Mouse (Mus musculus) embryonic facial prominence, embryonic 11.5 days (tissue): Measurements from ENCODE around the gene Irx5. TPM values are rescaled to one million over a fixed set of nuclear protein-coding genes. Genes with fewer than 3 reads are reported as not detected.
A peak's percentile ranks its signal among the peaks of the same experiment; 100 is the strongest.

Source experiments
- ATAC-seq: fragments of 200-750 bp; cut with Nextera tagmentation; replicated peaks from 2 replicates; pipeline ENCODE4 v1.8.0; 2017; ENCODE audit warnings: low read depth; ENCODE audit not compliant: insufficient number of reproducible peaks, low FRiP score, low TSS enrichment
- DNase-seq: peaks from one replicate; pipeline ENCODE4 v3.0.0-alpha.2; 2015; ENCODE audit warnings: low spot score
- H3K27ac ChIP-seq: fragments of 300-500 bp; sonication (generic); replicated peaks from 2 replicates; pipeline ENCODE4 v1.5.1; 2014; ENCODE audit warnings: mild to moderate bottlenecking, low read depth, low read length, control low read depth
- H3K27me3 ChIP-seq: fragments of 300-500 bp; sonication (generic); 2 replicates; pipeline ENCODE4 v1.6.1; 2014; ENCODE audit warnings: mild to moderate bottlenecking, low read length, moderate library complexity, mixed read lengths; ENCODE audit not compliant: control insufficient read depth, insufficient read depth
- H3K36me3 ChIP-seq: fragments of 300-500 bp; sonication (generic); replicated peaks from 2 replicates; pipeline ENCODE4 v1.6.1; 2014; ENCODE audit warnings: low read depth, mild to moderate bottlenecking, low read length, moderate library complexity, mixed read lengths; ENCODE audit not compliant: control insufficient read depth, insufficient read depth
- H3K4me1 ChIP-seq: fragments of 300-500 bp; sonication (generic); 2 replicates; pipeline ENCODE4 v1.6.1; 2014; ENCODE audit warnings: low read length, mixed read lengths; ENCODE audit not compliant: control insufficient read depth, insufficient read depth
- H3K4me2 ChIP-seq: fragments of 300-500 bp; sonication (generic); 2 replicates; pipeline ENCODE4 v1.6.1; 2014; ENCODE audit warnings: low read depth, mild to moderate bottlenecking, control low read depth, low read length, moderate library complexity
- H3K4me3 ChIP-seq: fragments of 300-500 bp; sonication (generic); 2 replicates; pipeline ENCODE4 v1.5.1; 2014; ENCODE audit warnings: low read depth, low read length, control low read depth
- H3K9ac ChIP-seq: fragments of 300-500 bp; sonication (generic); replicated peaks from 2 replicates; pipeline ENCODE4 v1.6.1; 2014; ENCODE audit warnings: mild to moderate bottlenecking, control low read depth, low read length
- H3K9me3 ChIP-seq: fragments of 300-500 bp; sonication (generic); replicated peaks from 2 replicates; pipeline ENCODE4 v1.6.1; 2016; ENCODE audit warnings: mild to moderate bottlenecking, low read length, inconsistent platforms, mixed read lengths; ENCODE audit not compliant: control insufficient read depth
- WGBS: fragments of 180-500 bp; shearing (Covaris S2); extraction: QIAGEN DNeasy Blood & Tissue Kit; methylation state at CpG from one replicate; pipeline ENCODE4 v1.1.7; 2014; 5-methylcytosine and 5-hydroxymethylcytosine counted together
- polyA plus RNA-seq: library from polyadenylated mRNA; unstranded; fragments of >200 nt; fragmentation: Nextera tagmentation; extraction: Ambion mirVana; gene quantifications from 2 replicates; pipeline ENCODE4 v1.2.1, GENCODE M21; 2014

Irx5 gene
- polyA plus RNA-seq, 1 experiment from 2014 or later, result 20.9 TPM

DNA sequence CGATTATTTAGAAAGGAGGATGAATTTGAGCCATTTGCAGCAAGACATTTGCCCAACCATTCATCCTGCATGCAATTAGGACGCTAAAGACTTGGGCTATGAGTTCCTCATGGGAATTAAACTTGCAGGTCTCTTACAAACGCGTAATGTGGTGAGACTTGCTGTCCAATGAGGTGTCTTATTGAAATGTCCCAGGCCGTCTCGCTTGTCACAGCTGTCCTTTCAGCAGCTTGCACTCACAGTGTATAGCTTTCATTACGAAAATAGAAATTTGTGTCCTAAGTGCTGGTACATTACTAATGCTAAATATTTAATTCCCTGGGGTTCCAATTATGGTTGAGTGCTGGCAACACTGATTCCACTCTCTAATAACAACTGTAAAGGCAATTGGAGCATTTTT lies 22.3 kb upstream of the Irx5 start:
- no peak overlapping the region for H3K4me3 ChIP-seq
- no peak for DNase-seq
- no peaks in the 10 kb centered on the region for H3K9me3 ChIP-seq
- 64% methylated on average over 7 of the region's 7 CpGs for WGBS
- H3K36me3 ChIP-seq, result no peaks in the 10 kb centered on the region; the same call in 1 of the 2 replicates
- H3K4me2 ChIP-seq, result no peak overlapping the region
- H3K4me1 ChIP-seq, result no peaks in the 10 kb centered on the region
- H3K27ac ChIP-seq, result no peak overlapping the region
- no peaks in the 10 kb centered on the region for H3K27me3 ChIP-seq
- no peak overlapping the region for H3K9ac ChIP-seq
- ATAC-seq, result no peak

DNA sequence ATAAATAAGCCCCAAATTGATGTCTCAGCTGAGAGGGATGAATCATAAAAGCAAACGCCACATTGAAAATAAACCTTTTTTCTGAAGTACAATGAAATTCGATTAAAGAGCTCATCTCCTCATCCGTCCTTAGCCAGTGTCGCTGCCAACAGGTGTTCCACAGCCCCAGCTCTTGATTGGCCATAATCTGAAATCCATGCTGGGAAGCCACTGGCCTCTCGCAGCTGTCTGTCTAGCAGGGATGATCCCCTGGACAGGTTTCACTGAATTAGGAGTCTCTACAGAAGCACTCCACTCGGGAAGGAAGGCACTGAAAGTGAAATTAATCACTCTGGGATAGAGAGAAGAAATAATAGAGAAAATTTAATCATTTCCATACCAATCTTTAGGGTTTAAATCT lies 21.4 kb upstream of the Irx5 start:
- Histone ChIP-seq H3K9ac (no peak overlapping the region), H3K27ac (no peak overlapping the region), H3K36me3 (no peaks in the 10 kb centered on the region; the same call in 1 of the 2 replicates), H3K4me3 (no peak overlapping the region), H3K4me2 (no peak overlapping the region), H3K4me1 (no peaks in the 10 kb centered on the region), H3K9me3 (no peaks in the 10 kb centered on the region), H3K27me3 (no peaks in the 10 kb centered on the region)
- 75% methylated on average over 6 of the region's 6 CpGs for WGBS
- ATAC-seq (no peak), DNase-seq (no peak)

- no peaks in the 10 kb centered on the region; the same call in 1 of the 2 replicates for H3K36me3 ChIP-seq
- no peak overlapping the region for H3K4me3 ChIP-seq
- no peaks in the 10 kb centered on the region for H3K4me1 ChIP-seq
- 91% methylated on average over 4 of the region's 4 CpGs for WGBS
- no peak overlapping the region for H3K4me2 ChIP-seq
- no peak overlapping the region for H3K9ac ChIP-seq
- H3K9me3 ChIP-seq, result no peaks in the 10 kb centered on the region
- H3K27ac ChIP-seq, result no peak overlapping the region
- no peak for ATAC-seq
- no peak for DNase-seq
- H3K27me3 ChIP-seq, result no peaks in the 10 kb centered on the region
Measured at GRCm38 (mm10) chr8:92343544-92343943, 13.9 kb upstream of the Irx5 start.

DNA sequence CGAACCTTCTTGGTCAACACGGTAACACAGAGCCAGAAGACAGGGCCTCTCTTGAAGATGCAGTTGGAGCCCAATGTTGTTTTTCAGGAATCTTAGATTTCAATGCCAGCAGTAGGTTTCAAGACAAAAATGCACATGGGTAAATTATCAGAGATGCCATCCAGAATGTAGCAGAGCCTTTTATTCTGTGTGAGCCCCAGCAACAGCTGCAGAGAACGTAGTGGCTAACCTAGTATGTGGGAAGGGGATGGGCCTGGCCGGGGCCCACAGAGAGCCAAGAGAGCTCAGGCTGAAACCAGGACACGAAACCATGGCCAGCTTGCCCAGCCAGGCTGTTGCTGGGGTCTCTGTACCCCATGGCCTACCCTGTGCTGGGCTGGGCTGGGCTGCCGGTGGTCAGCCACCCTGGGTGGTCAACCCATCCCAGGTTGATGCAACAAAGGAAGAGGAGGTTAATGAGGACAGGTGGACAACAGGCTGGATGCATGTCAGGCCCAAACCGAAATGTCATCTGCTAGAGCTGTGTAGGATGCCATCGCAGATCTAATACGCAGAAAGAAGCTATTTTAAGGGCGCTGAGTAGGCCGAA lies 7.4 kb upstream of the Irx5 start:
- Histone ChIP-seq H3K27ac (no peak overlapping the region), H3K27me3 (no peaks in the 10 kb centered on the region), H3K4me2 (no peak overlapping the region), H3K36me3 (no peaks in the 10 kb centered on the region), H3K9ac (no peak overlapping the region), H3K4me3 (no peak overlapping the region), H3K4me1 (no peaks in the 10 kb centered on the region), H3K9me3 (no peaks in the 10 kb centered on the region)
- 66% methylated on average over 11 of the region's 11 CpGs for WGBS
- DNase-seq (no peak), ATAC-seq (no peak)

DNA sequence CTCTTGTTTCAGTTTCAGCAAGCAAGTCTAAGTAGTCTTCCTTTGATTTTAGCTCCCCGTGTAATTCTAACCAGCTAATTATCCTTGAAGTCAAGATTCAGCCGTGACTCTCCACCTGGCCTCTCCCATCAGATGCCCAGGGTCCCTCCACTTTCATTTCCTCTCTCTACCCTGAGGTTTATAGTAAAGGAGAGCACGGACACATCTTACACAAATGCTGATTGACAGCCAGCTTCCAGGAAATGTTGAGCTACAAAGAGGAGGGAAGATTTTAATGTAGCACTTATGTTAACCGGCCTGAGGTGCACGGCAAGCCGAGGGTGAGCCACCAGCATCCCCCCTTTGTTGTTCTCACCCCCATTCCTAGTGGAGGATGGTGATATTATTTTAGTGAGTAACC lies 4.0 kb upstream of the Irx5 start:
- peak overlapping the region; percentile 44 for H3K9ac ChIP-seq
- no peaks in the 10 kb centered on the region for H3K36me3 ChIP-seq
- WGBS, result 3% methylated on average over 6 of the region's 6 CpGs
- H3K4me1 ChIP-seq, result no peaks in the 10 kb centered on the region; the same call in none of the 2 replicates
- H3K4me2 ChIP-seq, result peak overlapping the region; percentile 36
- H3K9me3 ChIP-seq, result no peaks in the 10 kb centered on the region
- H3K27me3 ChIP-seq, result no peaks in the 10 kb centered on the region; the same call in 1 of the 2 replicates
- H3K4me3 ChIP-seq, result peak overlapping the region; percentile 68
- DNase-seq (peak; percentile 40), ATAC-seq (no peak)
- H3K27ac ChIP-seq, result no peak overlapping the region

- Histone ChIP-seq H3K9me3 (no peaks in the 10 kb centered on the region), H3K36me3 (no peaks in the 10 kb centered on the region), H3K4me1 (no peaks in the 10 kb centered on the region; the same call in none of the 2 replicates), H3K4me2 (peak overlapping the region; percentile 66), H3K9ac (peak overlapping the region; percentile 65), H3K27ac (no peak overlapping the region; the same call in 1 of the 2 replicates), H3K27me3 (no peaks in the 10 kb centered on the region; the same call in 1 of the 2 replicates), H3K4me3 (peak overlapping the region; percentile 68)
- DNase-seq, result peak; percentile 40
- 2% methylated on average over 22 of the region's 22 CpGs for WGBS
- ATAC-seq, result no peak
Measured at GRCm38 (mm10) chr8:92354536-92355482, 2.6 kb upstream of the Irx5 start.

- peak; percentile 94 for ATAC-seq
- no peaks in the 10 kb centered on the region; the same call in none of the 2 replicates for H3K4me1 ChIP-seq
- H3K9me3 ChIP-seq, result no peaks in the 10 kb centered on the region
- no peaks in the 10 kb centered on the region; the same call in none of the 2 replicates for H3K27me3 ChIP-seq
- peak overlapping the region; percentile 75 for H3K4me2 ChIP-seq
- WGBS, result under 1% methylated on average over 78 of the region's 93 CpGs
- no peaks in the 10 kb centered on the region for H3K36me3 ChIP-seq
- H3K27ac ChIP-seq, result peak overlapping the region; percentile 95
- H3K4me3 ChIP-seq, result peak overlapping the region; percentile 68
- DNase-seq, result peak; percentile 100
- peak overlapping the region; percentile 80 for H3K9ac ChIP-seq
Measured at GRCm38 (mm10) chr8:92355701-92356612, 1.5 kb upstream of the Irx5 start.
